Mouse (Mus musculus) G1E (cell line): ENCODE data around the gene Fam180a. TPM values are rescaled to one million over a fixed set of nuclear protein-coding genes. Genes with fewer than 3 reads are reported as not detected.

ENCODE experiments used
- ATAC-seq: 2 replicates; pipeline ENCODE4 v1.8.0; 2016; ENCODE audit warnings: mild to moderate bottlenecking; ENCODE audit not compliant: insufficient number of reproducible peaks, poor library complexity, low FRiP score, severe bottlenecking; ENCODE audit errors: extremely low read depth
- DNase-seq: peaks from one replicate; pipeline ENCODE4 v3.0.0; 2012; ENCODE audit warnings: low spot score
- H3K27me3 ChIP-seq: 2 replicates; pipeline ENCODE4 v1.6.1; 2012; ENCODE audit warnings: mild to moderate bottlenecking, low read length, inconsistent platforms; ENCODE audit not compliant: insufficient read depth
- H3K36me3 ChIP-seq: replicated peaks from 2 replicates; pipeline ENCODE3; 2012; ENCODE audit warnings: mild to moderate bottlenecking, inconsistent platforms
- H3K4me1 ChIP-seq: 2 replicates; pipeline ENCODE4 v1.6.1; 2012; ENCODE audit warnings: low read depth, low read length, inconsistent platforms, mixed read lengths; ENCODE audit not compliant: insufficient read depth
- H3K4me3 ChIP-seq: 2 replicates; pipeline ENCODE4 v1.5.1; 2012; ENCODE audit warnings: low read depth, mild to moderate bottlenecking, inconsistent platforms, low read length, moderate library complexity, mixed read lengths
- H3K9me3 ChIP-seq: replicated peaks from 2 replicates; pipeline ENCODE4 v1.6.1; 2012; ENCODE audit warnings: inconsistent platforms
- CTCF ChIP-seq: IDR thresholded peaks from 2 replicates; pipeline ENCODE4 v1.5.1; 2012; ENCODE audit warnings: low read depth, low read length, inconsistent platforms, mixed read lengths
- GATA1 ChIP-seq: IDR thresholded peaks from 2 replicates; pipeline ENCODE4 v1.6.1; 2012; ENCODE audit warnings: borderline replicate concordance, low read length, inconsistent platforms, mixed read lengths
- GATA2 ChIP-seq: IDR thresholded peaks from 2 replicates; pipeline ENCODE4 v1.6.1; 2012; ENCODE audit warnings: low read depth, low read length, inconsistent platforms, borderline replicate concordance
- POLR2AphosphoS5 ChIP-seq: IDR thresholded peaks from 2 replicates; pipeline ENCODE4 v1.6.1; 2012; ENCODE audit warnings: low read depth, low read length, inconsistent platforms; ENCODE audit not compliant: insufficient replicate concordance
- TAL1 ChIP-seq: conservative IDR thresholded peaks from 2 replicates; pipeline ENCODE4 v1.6.1; 2012; ENCODE audit warnings: low read depth, low read length, inconsistent platforms, mixed read lengths
- polyA plus RNA-seq: library from polyadenylated mRNA; stranded (reverse); fragments of >175 nt; gene quantifications from 2 replicates; pipeline ENCODE4 v1.2.3, GENCODE M21; 2012
- total RNA-seq, 2 experiments: library from RNA; stranded (forward) in 1 of 2; stranded (reverse) in 1 of 2; fragments of 200-1000 nt in 1 of 2; fragments of >200 nt in 1 of 2; fragmentation: Nextera tagmentation in 1 of 2; gene quantifications; 2 replicates each; pipeline ENCODE4 v1.2.3; 2014 to 2017

The Fam180a gene
- total and polyA plus RNA-seq, 3 experiments, result not detected

GRCm38 (mm10) chr6:35354622-35354998, 28.7 kb upstream of the Fam180a start:
- peaks cover 31% of the 10 kb centered on the region for H3K27me3 ChIP-seq
- no peak for TF ChIP-seq GATA2
- TF ChIP-seq POLR2AphosphoS5, result no peak
- no peak for TF ChIP-seq GATA1
- TF ChIP-seq CTCF, result no peak
- no peak for TF ChIP-seq TAL1
- H3K9me3 ChIP-seq, result no peaks in the 10 kb centered on the region
- no peak for ATAC-seq
- DNase-seq, result no peak
- no peak overlapping the region for H3K4me3 ChIP-seq
- H3K4me1 ChIP-seq, result peaks cover 9% of the 10 kb centered on the region; the same call in 1 of the 2 replicates
- H3K36me3 ChIP-seq, result no peaks in the 10 kb centered on the region

- H3K4me1 ChIP-seq, result peaks cover 9% of the 10 kb centered on the region; the same call in 1 of the 2 replicates
- H3K36me3 ChIP-seq, result no peaks in the 10 kb centered on the region
- H3K9me3 ChIP-seq, result no peaks in the 10 kb centered on the region
- ATAC-seq (no peak), DNase-seq (no peak)
- TF ChIP-seq GATA1 (no peak), GATA2 (no peak), TAL1 (no peak), CTCF (no peak), POLR2AphosphoS5 (no peak)
- H3K4me3 ChIP-seq, result no peak overlapping the region
- peaks cover 29% of the 10 kb centered on the region for H3K27me3 ChIP-seq
These were observed 28.1 kb upstream of the Fam180a start for GRCm38 (mm10) chr6:35353846-35354621.

- ATAC-seq, result no peak
- no peaks in the 10 kb centered on the region for H3K9me3 ChIP-seq
These were observed 27.5 kb upstream of the Fam180a start for GRCm38 (mm10) chr6:35353416-35353815.

GRCm38 (mm10) chr6:35352867-35353266, 26.9 kb upstream of the Fam180a start:
- H3K27me3 ChIP-seq, result peaks cover 25% of the 10 kb centered on the region
- TF ChIP-seq GATA1, result no peak
- peaks cover 9% of the 10 kb centered on the region; the same call in 1 of the 2 replicates for H3K4me1 ChIP-seq
- no peak overlapping the region for H3K4me3 ChIP-seq
- no peaks in the 10 kb centered on the region for H3K9me3 ChIP-seq
- H3K36me3 ChIP-seq, result no peaks in the 10 kb centered on the region
- ATAC-seq (no peak), DNase-seq (no peak)

More at GRCm38 (mm10) chr6:35353416-35353815, 27.5 kb upstream of the Fam180a start:
- no peak for DNase-seq
- H3K4me1 ChIP-seq, result peaks cover 9% of the 10 kb centered on the region; the same call in 1 of the 2 replicates
- TF ChIP-seq TAL1, result no peak
- no peak for TF ChIP-seq POLR2AphosphoS5
- no peak for TF ChIP-seq GATA2
- TF ChIP-seq CTCF, result no peak
- no peak for TF ChIP-seq GATA1
- no peaks in the 10 kb centered on the region for H3K36me3 ChIP-seq
- peaks cover 26% of the 10 kb centered on the region for H3K27me3 ChIP-seq
- H3K4me3 ChIP-seq, result no peak overlapping the region

GRCm38 (mm10) chr6:35351826-35352225, 25.9 kb upstream of the Fam180a start:
- no peaks in the 10 kb centered on the region for H3K36me3 ChIP-seq
- TF ChIP-seq CTCF, result no peak
- no peak for TF ChIP-seq GATA1
- TF ChIP-seq TAL1, result no peak
- no peak for TF ChIP-seq POLR2AphosphoS5
- TF ChIP-seq GATA2, result no peak
- peaks cover 24% of the 10 kb centered on the region for H3K27me3 ChIP-seq
- H3K4me3 ChIP-seq, result no peak overlapping the region
- H3K4me1 ChIP-seq, result peaks cover 9% of the 10 kb centered on the region; the same call in 1 of the 2 replicates
- ATAC-seq (no peak), DNase-seq (no peak)
- H3K9me3 ChIP-seq, result no peaks in the 10 kb centered on the region

GRCm38 (mm10) chr6:35349784-35350183, 23.8 kb upstream of the Fam180a start:
- no peak for DNase-seq
- Histone ChIP-seq H3K4me1 (peaks cover 9% of the 10 kb centered on the region; the same call in 1 of the 2 replicates), H3K4me3 (no peak overlapping the region), H3K27me3 (peaks cover 22% of the 10 kb centered on the region), H3K9me3 (no peaks in the 10 kb centered on the region), H3K36me3 (no peaks in the 10 kb centered on the region)
- TF ChIP-seq GATA1, result no peak
- no peak for TF ChIP-seq POLR2AphosphoS5
- no peak for TF ChIP-seq GATA2
- ATAC-seq, result no peak

- no peaks in the 10 kb centered on the region for H3K9me3 ChIP-seq
- DNase-seq, result no peak
- H3K36me3 ChIP-seq, result no peaks in the 10 kb centered on the region
- ATAC-seq, result no peak
- no peaks in the 10 kb centered on the region for H3K4me1 ChIP-seq
- peaks cover 23% of the 10 kb centered on the region for H3K27me3 ChIP-seq
- TF ChIP-seq POLR2AphosphoS5, result no peak
- TF ChIP-seq GATA2, result no peak
- no peak for TF ChIP-seq TAL1
- TF ChIP-seq CTCF, result no peak
- no peak for TF ChIP-seq GATA1
- no peak overlapping the region for H3K4me3 ChIP-seq
These were observed 12.7 kb upstream of the Fam180a start for GRCm38 (mm10) chr6:35338640-35339039.
